Mouse (Mus musculus) testis, adult 2 months (tissue): ENCODE measurements around the gene Mmd. TPM values are rescaled to one million over a fixed set of nuclear protein-coding genes. Genes with fewer than 3 reads are reported as not detected.
"Not testable (repeated sequence)": the region's sequence is repeated elsewhere in the genome, so short reads cannot be mapped to it uniquely, and the experiment has no call there.

Experiments used
- H3K27ac ChIP-seq: fragments of 200-500 bp; 2 replicates; pipeline ENCODE4 v1.5.1; 2012; ENCODE audit warnings: low read depth, low read length; ENCODE audit not compliant: control insufficient read depth, insufficient read depth
- H3K27me3 ChIP-seq: fragments of 200-500 bp; 2 replicates; pipeline ENCODE4 v1.6.1; 2012; ENCODE audit warnings: mild to moderate bottlenecking, low read length, moderate library complexity; ENCODE audit not compliant: control insufficient read depth, insufficient read depth
- H3K36me3 ChIP-seq: fragments of 200-500 bp; 2 replicates; pipeline ENCODE4 v1.6.1; 2012; ENCODE audit warnings: mild to moderate bottlenecking, low read length; ENCODE audit not compliant: control insufficient read depth, insufficient read depth
- H3K4me1 ChIP-seq: fragments of 200-500 bp; 2 replicates; pipeline ENCODE4 v1.6.1; 2012; ENCODE audit warnings: low read length; ENCODE audit not compliant: control insufficient read depth, insufficient read depth
- H3K4me3 ChIP-seq: fragments of 200-500 bp; 2 replicates; pipeline ENCODE4 v1.5.1; 2012; ENCODE audit warnings: low read depth, mild to moderate bottlenecking, low read length, moderate library complexity, mixed read lengths; ENCODE audit not compliant: control insufficient read depth
- CTCF ChIP-seq: fragments of 200-500 bp; IDR thresholded peaks from 2 replicates; pipeline ENCODE4 v1.5.1; 2012; ENCODE audit warnings: low read depth, mild to moderate bottlenecking, inconsistent platforms, low read length, moderate library complexity; ENCODE audit not compliant: control insufficient read depth, insufficient read depth, insufficient replicate concordance
- POLR2A ChIP-seq: fragments of 200-500 bp; IDR thresholded peaks from 2 replicates; pipeline ENCODE4 v1.6.1; 2012; ENCODE audit warnings: low read depth, mild to moderate bottlenecking, inconsistent platforms, low read length, moderate library complexity; ENCODE audit not compliant: control insufficient read depth
- polyA plus RNA-seq: library from polyadenylated mRNA; depleted of rRNA; stranded (reverse); fragments of >200 nt; gene quantifications from 2 replicates; pipeline ENCODE4 v1.2.3, GENCODE M21; 2012

The Mmd gene
- polyA plus RNA-seq, 1 experiment = 2.3 TPM

DNA sequence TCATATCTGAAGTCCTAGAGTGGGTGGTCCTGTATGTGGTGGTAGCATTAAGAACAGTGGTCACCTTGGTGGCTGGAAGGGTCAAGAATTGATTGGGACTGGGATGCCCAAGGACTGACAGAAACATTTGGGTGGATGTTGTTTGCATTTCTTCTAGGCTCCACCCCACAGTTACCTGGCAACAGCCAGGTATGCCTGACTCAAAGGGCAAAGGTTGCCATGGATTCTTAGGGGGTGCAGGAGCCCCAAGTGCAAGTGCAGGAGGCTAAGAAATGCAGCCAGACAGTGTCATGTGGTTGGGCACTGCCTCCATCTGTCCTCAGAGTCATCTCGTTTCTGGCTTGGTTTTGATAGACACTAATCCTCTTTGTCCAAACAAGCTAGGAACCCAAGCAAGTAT, 24.9 kb downstream of the Mmd start:
- no peaks in the 10 kb centered on the region for H3K27me3 ChIP-seq
- TF ChIP-seq CTCF (no peak), POLR2A (no peak)
- H3K36me3 ChIP-seq = no peaks in the 10 kb centered on the region

DNA sequence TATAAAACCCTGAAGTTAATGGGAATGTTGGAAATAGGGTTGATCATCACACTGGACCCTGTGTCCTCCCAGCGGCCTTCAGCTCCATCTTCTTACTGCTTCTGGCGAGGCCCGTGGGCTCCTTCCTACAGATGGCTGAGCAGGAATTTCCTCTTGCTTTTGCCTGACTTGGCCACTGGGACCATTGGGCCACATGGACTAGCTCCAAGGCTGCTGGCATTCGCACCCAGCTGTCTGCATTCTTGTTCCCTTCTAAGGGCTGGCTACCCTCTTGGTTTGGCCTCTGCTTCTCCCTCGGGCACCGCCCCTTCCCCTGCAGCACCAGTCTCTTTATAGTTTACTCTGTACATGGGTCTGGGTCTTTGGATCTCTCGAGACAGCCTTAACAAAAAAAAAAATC, 26.4 kb downstream of the Mmd start:
- H3K4me3 ChIP-seq = no peak overlapping the region
- H3K27me3 ChIP-seq = no peaks in the 10 kb centered on the region
- H3K4me1 ChIP-seq = no peaks in the 10 kb centered on the region
- no peak for TF ChIP-seq CTCF
- no peak for TF ChIP-seq POLR2A
- no peaks in the 10 kb centered on the region for H3K36me3 ChIP-seq
- no peak overlapping the region for H3K27ac ChIP-seq

More for the DNA sequence above, 24.9 kb downstream of the Mmd start:
- Histone ChIP-seq H3K4me3 (no peak overlapping the region), H3K4me1 (no peaks in the 10 kb centered on the region), H3K27ac (no peak overlapping the region)

DNA sequence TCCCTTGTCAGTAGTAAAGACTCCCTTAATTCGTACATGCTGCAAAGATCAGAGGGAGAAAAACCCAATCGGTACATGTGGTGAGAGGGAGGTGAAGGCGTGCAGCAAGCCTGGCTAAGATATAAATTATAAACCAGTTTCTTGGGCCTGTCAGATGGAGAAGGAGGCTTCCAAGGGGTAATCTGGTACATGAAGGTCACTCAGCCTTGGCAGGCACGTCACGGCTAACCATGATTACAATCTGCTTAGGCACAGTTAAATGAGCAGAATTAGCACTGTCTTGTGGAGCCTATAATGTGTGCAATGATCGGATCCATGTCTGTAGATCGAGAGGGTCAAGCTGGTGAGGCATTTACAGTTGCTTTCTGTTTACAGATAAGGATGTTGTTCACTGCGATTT, 26.9 kb downstream of the Mmd start:
- Histone ChIP-seq H3K27me3 (no peaks in the 10 kb centered on the region), H3K36me3 (no peaks in the 10 kb centered on the region), H3K4me1 (no peaks in the 10 kb centered on the region), H3K4me3 (no peak overlapping the region), H3K27ac (no peak overlapping the region)
- TF ChIP-seq POLR2A (no peak), CTCF (no peak)

DNA sequence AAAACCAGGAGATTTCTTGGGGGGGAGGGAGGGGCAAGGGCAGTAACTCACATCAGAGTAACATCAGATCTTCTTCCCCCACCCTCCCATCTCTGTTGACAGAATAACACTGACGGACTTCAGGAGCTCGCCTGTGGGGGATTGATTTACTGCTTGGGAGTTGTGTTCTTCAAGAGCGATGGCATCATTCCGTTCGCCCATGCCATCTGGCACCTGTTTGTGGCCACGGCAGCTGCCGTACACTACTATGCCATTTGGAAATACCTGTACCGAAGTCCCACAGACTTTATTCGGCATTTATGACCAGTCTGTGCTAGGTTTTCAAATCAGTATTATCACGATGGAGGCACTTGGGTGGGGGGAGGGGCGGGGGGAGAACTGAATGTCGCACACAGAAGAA, 27.3 kb downstream of the Mmd start:
- Histone ChIP-seq H3K27ac (no peak overlapping the region), H3K4me1 (no peaks in the 10 kb centered on the region), H3K4me3 (no peak overlapping the region), H3K36me3 (no peaks in the 10 kb centered on the region), H3K27me3 (no peaks in the 10 kb centered on the region)
- no peak for TF ChIP-seq POLR2A
- no peak for TF ChIP-seq CTCF

DNA sequence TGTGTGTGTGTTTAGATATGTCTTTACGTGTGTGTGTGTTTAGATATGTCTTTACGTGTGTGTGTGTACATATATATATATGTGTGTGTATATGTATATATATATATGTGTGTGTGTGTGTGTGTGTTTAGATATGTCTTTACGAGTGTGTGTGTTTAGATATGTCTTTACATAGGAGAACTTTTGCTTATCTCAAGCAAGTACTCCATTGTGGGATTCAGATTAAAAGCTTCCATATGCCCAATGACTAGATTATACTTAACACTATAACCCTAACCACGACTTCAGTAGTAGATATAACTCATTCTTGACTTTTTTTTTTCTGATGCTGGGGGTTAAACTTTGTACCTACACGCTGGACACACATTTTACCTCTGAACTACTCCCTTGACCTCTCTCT, 30.8 kb downstream of the Mmd start:
- Histone ChIP-seq H3K36me3 (no peaks in the 10 kb centered on the region), H3K4me3 (no peak overlapping the region), H3K27me3 (no peaks in the 10 kb centered on the region), H3K27ac (no peak overlapping the region), H3K4me1 (no peaks in the 10 kb centered on the region)
- TF ChIP-seq CTCF (no peak), POLR2A (no peak)

DNA sequence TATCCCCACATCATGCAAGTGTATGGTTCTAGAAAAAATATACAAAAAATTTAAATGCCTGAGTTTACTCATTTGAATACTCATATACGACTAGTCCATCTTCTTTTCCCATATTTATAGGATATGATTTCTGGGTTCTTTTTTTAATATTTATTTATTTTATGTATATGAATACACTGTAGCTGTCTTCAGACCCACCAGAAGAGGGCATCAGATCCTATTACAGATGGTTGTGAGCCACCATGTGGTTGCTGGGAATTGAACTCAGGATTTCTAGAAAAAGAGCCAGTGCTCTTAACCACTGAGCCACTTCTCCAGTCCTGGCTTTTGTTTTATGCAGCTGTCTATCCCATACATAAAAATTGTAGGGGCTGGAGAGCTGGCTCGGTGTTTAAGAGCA, 32.7 kb downstream of the Mmd start:
- not testable (repeated sequence) for H3K27ac ChIP-seq, H3K36me3 ChIP-seq, H3K4me1 ChIP-seq, H3K4me3 ChIP-seq, H3K27me3 ChIP-seq

DNA sequence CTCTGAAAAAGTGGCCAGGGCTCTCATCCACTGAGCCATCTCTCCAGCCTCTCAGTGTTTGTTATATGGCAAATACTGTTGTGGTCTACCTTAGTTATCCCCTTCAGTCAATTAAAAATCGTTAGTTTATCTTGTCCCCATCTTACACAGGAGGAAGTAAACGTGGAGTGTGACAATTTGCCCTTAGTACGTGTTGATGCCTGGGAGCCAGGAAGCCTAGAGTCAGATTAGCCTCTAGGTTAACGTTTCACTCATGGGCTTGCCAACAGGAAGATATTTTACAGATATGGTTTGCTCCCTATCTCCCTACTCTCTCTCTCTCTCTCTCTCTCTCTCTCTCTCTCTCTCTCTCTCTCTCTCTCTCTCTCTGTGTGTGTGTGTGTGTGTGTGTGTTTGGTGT, 33.9 kb downstream of the Mmd start:
- no peaks in the 10 kb centered on the region for H3K4me1 ChIP-seq
- no peaks in the 10 kb centered on the region for H3K36me3 ChIP-seq
- TF ChIP-seq POLR2A (no peak), CTCF (no peak)
- no peaks in the 10 kb centered on the region for H3K27me3 ChIP-seq
- no peak overlapping the region for H3K27ac ChIP-seq
- no peak overlapping the region for H3K4me3 ChIP-seq

DNA sequence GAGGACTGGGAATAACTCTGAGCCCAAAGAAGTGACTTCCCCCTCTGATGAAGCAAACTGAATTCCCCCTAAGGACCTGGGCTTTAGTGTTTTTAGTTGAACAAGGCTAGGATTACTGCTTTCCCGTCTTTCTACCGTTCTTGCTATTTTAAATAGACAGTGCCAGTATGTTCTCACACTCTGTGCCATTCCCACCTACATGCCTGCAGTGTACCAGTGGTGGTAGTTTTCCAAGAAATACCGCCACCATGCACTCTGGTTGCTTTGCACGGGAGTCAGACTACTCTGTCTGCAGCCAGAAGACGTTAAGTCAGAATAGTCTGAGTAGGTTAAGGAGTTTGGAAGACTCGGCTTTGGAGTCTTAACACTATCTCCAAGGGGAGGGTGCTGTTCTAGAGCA, 34.3 kb downstream of the Mmd start:
- Histone ChIP-seq H3K4me3 (no peak overlapping the region), H3K4me1 (no peaks in the 10 kb centered on the region), H3K27ac (no peak overlapping the region), H3K27me3 (no peaks in the 10 kb centered on the region), H3K36me3 (no peaks in the 10 kb centered on the region)
- TF ChIP-seq CTCF = no peak
- no peak for TF ChIP-seq POLR2A
